Mouse (Mus musculus) lung, postnatal 25 days (tissue): ENCODE results near the gene Kcnip2.
"Not testable (repeated sequence)": the region's sequence is repeated elsewhere in the genome, so short reads cannot be mapped to it uniquely, and the experiment has no call there.

Experiments used
- DNase-seq: peaks from one replicate; pipeline ENCODE4 v3.0.0; 2022; ENCODE audit warnings: low spot score

The Kcnip2 gene

DNA sequence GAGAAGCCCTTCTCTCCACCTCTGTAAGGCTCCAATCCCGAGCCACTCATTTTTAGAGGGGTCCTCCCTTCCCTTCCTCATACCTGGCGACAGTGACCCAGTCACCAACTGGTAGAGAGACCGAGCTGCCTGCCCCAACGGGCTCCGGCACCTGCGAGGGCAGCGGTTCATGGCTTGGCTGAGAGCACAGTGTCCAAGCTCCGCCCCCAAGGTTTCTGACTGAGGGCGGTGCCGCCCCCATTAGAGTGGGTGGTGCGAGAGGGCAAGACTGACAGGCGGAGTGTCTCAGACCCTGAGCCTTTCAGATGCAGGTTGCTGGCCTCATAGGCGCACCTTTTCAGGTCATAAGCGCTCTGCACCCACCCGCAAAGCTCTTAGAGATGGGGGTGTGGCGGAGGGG, 3.7 kb downstream of the Kcnip2 start:
- DNase-seq = peak; percentile 68

DNA sequence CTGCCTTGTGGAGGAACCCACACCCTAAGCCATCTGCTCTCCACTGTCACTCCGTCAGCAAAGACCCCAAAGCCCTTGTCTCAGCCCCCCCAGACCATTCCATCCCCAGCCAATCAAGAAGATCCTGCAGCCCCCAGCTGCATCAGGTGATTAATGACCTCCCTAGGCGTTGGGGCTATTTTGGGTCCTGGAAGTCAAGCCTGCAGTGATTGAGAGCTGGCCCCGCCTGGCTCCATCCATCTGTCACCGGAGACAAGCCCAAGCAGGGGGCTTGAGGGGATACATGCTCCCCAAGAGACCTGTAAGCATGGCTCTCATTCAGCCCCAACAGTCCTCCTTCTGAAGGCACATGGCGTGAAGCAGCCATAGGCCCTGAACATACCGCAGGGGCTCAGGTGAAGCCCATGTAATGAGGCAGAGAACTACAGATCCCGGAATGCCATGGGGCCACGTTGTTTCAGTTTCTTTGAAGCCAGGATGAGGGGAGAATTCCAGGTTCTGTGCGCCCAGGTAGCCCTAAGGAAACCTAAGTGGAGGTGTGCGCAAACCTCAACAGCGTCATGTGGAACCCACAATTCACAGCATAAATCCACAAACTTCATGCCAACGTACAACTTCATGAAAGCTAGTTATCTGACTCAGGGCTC, 4.7 kb downstream of the Kcnip2 start:
- no peak for DNase-seq

DNA sequence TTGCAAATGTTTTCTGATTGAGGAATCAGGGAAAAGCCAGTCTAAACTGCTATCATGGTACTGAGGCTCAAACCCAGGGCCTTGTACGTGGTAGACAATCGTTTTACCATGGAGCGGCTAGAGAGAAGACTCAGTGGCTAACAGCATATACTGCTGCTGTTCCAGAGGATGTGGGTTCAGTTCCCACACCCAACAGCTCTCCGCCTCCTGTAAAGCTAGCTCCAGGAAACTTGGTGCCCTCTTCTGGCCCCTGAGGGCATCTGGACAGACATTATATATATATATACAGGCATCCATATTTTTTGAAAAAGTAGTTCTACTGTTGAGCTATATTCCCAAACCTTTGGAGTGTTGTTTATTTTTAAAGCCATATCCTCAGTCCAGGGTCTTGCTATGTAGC, 8.1 kb downstream of the Kcnip2 start:
- DNase-seq = no peak

DNA sequence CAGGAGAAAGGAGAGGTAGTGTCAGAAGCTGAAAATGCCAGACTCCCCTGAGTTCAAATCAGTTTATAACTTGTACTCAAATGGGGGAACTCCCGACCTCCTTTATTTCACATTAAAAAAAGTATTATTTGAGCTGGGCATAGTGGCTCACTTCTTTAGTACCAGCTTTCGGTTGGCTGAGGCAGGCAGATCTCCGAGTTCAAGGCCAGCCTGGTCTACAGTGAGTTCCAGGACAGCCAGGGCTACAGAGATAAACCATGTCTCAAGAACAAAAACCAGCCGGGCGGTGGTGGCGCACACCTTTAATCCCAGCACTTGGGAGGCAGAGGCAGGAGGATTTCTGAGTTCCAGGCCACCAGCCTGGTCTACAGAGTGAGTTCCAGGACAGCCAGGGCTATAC, 10.0 kb downstream of the Kcnip2 start:
- DNase-seq = not testable (repeated sequence)

DNA sequence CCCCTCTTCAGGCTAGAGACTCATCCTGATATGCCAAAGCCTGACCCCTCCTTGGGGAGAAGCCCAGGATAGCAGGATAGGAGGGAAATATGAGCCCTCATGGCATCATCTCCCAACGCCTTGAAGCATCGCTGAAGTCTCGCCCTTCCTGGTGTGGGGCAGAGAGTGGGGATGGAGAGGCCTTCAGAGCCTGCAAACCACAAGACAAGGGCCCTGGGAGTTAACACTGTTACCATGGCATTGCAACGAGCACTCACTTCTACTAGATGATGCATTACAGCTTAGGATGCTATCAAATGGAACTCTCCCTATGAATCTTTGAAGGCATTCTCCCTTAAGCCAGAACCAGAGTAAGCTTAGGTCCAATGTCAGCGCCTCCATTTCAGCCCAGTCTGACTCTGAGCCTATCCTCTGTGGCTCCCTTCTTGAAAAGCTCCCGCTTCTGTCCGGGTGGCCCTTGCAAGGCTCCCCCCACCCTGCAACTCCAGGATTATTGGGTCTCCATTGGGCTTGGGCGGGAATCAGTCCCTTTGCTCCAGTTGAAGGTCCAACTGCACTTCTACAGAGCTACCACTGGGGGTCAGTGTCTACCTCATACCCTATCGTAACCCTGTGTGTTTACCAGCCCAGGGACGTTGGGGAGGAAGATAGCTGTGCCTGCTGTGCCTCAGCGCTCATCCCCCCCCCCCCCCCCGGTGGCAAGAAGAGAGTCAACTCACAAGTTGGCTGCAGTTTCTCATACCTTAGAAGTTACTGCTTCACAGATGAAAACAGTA, 11.1 kb downstream of the Kcnip2 start:
- DNase-seq = no peak

DNA sequence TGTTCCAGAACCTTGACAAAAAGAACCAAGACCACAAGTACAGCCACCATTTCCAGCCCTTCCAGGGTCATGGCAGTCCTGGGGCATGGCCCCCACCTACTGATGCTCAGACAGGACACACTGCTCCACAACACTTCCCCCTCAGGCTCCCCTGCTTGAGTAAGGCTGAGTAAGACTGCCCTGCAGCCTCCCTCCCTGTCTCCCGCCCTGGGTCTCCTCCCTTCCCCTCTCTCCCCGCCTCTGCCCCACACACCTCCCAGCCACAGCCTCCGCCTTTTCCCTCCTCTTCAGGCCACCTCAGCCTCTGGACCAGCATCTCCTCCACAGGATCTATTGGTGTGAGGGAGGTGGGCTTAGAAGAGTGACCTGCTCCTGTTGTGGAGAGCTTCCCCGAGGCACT, 12.5 kb downstream of the Kcnip2 start:
- DNase-seq = no peak

DNA sequence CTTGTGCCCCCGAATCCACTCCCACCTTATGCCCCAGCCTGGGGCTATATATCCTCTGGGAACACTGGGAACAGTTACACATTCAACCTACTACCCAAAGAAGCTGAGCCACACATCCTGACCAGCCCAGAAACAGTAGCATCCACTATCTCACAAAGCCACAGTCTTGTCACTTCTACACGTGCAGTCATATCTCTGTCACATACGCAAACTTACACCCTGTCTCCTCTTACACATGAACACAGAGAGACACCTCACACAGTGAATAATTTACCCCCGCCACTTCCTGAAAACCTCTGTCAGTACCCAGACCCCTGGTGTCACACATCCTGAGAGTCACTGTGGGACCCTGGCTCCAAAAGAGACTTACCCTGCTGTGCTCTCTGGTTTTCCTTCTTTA, 13.2 kb downstream of the Kcnip2 start:
- no peak for DNase-seq

DNA sequence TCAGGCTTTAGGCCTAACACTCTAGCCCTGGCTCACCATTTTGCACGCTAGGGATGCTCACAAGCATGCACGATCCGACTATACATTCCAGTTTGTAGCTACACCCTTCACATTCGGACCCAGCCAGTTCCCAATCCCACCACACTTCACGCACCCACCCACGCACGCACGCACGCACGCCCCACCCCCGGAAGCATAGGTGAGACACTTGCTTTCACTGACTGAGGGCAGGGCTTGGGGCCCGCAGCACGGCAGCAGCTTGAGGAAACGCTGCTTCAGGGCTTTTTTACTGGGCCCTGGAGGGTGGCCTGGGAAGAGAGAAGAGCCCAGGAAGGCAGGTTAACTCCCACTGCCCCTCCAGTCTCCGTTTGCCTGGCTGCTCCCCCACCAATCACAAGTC, 19.0 kb downstream of the Kcnip2 start:
- DNase-seq = no peak

DNA sequence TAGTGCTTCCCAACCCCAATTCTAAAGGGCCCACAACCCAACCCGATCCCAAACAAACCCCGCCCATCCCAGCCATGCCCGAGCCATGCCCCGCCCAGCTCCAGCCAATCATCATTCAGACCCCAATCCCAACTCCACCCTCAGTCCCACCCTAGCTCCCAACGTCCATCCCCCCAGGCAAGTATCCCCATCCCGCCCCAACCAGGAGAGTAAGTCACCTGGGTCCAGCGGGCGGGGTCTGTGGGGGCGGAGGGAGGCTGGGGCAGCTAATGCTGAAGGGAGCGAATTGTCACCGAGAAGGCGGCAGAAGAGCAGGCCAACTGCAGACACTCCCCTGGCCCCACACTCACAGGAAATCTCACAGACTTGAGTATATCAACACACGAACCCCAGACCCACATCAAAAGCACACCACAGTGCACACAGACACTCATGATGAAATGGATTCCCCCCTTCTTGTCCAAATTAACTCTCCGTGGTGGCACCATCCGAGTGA, 19.8 kb downstream of the Kcnip2 start:
- DNase-seq = peak; percentile 59

DNA sequence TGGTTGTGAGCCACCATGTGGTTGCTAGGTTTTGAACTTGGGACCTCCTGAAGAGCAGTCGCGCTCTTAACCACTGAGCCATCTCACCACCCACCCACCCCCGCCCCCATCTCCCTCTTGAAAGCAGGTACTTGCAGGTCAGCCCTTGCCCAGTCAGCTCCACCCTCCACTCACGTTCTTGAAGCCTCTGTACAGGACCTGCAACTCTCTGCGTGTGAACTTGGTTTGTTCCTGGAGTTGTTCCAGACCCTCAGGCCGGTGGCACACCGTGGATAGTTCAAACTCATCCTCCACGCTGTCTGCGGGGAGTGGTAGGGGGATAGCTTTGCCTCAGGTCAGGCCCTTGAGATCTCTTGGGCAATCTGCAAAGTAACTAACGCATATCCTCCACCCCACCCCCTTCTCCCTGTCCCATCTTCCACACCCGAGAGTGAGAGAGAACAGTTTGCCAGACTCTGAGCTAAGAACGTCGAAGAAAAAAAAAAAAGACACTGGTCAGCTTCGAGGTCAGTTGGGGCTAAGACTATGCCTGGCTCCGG, 20.4 kb downstream of the Kcnip2 start:
- no peak for DNase-seq

DNA sequence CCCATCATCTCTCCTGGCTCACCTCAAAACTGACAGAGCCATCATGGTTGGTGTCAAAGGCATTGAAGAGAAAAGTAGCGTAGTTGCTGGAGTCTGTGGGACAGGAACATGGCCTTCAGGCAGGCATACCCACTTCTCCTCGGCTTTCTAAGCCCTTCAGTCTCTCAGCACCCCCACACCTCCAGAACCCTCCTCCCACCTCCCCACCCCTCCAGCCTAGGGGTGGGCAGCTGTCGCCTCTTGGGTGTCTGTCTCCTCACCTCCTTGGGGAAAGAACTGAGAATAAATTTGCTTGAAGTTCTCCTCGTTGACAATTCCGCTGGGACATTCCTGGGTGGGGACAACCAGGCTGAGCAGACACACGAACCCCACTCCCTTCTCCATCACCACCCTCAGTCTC, 21.1 kb downstream of the Kcnip2 start:
- DNase-seq = no peak

DNA sequence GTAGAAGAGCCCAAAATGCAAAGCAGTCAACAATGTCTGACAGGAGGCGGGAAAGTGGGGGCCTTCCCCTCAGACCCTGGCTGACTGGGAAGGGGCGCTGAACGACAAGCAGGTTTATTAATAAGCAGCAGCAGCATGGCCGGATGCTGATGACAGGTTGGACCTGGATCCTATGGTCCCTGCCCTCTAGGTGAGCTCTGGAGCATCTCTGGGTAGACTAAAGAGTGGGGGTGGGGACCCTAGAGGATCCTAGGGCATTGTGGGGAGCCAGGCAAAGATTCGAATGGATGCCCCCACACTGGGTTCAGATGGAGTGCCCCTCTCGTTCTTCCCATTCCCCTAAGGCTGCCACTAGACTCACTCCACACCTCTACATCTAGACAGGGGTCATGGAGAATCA, 23.5 kb downstream of the Kcnip2 start:
- no peak for DNase-seq

DNA sequence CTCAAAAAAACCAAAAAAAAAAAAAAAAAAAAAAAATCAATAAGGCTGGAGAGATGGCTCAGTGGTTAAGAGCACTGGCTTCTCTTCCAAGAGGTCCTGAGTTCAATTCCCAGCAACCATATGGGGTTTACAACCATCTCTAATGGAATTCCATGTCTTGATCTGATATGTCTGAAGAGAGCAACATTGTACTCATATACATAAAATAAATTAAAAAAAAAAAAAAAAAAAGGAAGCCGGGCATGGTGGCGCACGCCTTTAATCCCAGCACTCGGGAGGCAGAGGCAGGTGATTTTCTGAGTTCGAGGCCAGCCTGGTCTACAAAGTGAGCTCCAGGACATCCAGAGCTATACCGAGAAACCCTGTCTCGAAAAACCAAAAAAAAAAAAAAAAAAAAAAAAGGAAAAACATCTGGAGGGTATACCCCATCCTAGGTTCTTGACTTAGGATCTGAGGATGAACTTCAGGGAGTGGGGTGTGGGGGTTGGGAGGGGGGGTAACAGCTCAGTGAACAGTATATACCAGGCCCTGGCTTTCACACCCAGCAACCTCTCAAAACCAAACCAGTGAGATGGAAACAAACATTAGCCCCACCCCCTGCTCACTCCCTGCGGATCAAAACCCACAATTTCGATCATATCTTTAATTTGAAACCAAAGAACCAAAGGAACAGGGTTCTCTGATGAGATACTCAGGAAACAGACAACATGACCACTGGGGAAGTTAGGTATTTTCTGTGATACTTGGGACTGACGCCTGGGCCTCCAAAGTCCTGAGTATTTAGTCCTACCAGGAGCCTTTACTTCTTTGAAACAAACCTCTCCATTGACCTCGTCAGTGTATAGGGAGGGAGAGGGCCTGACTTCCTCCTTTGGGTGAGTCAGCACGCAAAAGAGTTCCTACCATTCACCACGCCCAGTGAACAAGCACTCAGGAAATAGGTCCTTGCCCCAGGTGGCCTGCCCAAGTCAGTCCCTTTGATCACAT, 25.7 kb downstream of the Kcnip2 start:
- peak; percentile 83 for DNase-seq

DNA sequence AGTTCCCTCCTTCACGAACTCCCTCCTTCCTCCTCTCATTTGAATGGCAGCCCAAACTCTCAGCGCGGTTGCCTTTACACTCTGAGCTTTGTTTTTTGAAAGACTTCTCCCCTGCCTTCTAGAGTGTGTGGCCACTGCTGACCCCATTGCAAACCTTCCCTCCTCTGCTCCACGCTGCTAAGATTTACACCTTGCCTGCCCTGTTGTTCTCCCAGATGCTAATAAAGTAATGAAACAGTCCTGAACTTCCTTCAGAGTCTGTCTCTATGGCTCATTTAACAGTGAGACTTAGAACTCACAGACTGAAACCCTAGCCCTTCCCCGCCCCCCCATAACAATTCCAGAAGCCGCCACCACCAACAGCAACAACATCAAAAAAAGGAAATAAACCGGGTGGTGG, 26.5 kb downstream of the Kcnip2 start:
- no peak for DNase-seq

DNA sequence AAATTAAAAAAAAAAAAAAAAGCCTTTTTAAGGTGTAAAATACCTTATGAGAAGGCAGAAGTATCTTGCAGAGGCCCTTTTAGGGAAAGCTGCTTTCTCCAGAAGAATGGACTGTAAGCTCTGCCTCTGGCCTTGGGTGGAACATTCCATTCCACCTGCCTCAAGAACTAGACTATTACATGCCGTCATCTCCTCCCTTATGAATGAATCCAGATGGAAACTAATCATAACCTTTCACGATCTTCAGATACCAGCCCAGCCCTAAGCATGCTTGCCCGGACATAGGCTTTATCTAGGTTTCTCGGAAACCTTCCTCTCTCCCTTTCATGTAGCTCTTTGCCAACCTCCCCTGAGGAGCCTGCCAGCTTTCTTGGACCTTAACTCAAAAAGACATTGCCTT, 27.5 kb downstream of the Kcnip2 start:
- no peak for DNase-seq

DNA sequence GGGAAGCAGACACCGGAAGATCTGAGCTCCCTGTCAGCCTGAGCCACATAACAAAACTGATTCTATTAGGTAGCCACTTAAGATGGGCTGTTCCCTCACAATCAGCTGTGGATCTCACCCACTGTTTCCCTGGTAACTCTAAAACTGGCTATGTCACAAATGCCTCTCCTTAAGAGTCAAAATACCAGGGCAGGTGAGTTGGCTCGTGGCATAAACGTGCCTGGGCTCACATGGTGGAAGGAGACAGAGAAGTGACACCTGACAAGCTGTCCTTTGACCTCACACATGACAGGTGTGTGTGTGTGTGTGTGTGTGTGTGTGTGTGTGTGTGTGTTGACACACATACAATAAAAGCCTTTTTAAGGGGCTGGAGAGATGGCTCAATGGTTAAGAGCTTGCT, 28.4 kb downstream of the Kcnip2 start:
- DNase-seq = peak; percentile 29

DNA sequence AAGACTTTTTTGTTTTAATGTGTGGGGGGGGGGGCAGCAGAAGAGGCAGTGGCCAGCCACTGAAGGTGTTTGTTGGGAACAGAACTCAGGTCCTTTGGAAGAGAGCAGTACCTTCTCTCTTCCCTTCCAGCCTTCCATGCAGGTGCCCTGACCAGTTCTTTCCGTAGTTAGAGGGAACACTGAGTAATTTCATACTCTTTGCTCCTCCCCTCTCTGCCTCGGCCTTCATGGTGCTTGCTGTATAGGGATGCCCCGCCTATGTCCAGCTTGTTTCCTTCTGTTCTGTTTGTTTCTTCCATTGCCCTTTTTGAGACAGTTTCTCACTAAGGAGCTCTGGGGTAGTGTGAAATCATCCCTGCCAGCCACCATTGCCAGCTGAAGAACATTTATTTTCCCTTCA, 30.4 kb downstream of the Kcnip2 start:
- DNase-seq = no peak

DNA sequence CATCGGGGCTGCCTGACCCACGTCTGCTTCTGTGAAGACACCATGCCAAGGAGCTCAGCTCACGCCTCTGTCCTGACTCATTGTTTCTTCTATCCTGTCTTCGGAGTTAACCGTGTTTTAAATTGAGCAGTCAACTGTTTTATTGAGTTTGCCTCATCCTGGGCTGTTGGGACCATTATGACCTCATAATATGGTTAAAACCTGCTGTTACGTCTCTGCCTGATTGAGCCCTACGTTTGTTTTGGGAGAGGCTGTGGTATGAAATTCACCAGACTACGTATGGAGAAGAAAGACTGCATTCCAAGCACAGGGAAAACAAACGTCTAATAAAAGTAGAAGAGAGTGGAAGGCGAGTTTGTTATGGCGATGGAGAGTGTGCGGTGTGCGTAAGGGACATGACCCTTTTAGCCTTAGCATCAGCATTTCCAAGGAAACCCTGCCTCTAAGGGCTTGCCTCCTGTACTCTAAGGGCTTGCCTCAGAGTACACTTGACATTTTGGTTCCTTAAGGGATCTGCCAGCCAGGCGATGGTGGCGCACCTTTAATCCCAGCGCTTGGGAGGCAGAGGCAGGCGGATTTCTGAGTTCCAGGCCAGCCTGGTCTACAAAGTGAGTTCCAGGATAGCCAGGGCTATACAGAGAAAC, 31.8 kb downstream of the Kcnip2 start:
- peak; percentile 9 for DNase-seq

DNA sequence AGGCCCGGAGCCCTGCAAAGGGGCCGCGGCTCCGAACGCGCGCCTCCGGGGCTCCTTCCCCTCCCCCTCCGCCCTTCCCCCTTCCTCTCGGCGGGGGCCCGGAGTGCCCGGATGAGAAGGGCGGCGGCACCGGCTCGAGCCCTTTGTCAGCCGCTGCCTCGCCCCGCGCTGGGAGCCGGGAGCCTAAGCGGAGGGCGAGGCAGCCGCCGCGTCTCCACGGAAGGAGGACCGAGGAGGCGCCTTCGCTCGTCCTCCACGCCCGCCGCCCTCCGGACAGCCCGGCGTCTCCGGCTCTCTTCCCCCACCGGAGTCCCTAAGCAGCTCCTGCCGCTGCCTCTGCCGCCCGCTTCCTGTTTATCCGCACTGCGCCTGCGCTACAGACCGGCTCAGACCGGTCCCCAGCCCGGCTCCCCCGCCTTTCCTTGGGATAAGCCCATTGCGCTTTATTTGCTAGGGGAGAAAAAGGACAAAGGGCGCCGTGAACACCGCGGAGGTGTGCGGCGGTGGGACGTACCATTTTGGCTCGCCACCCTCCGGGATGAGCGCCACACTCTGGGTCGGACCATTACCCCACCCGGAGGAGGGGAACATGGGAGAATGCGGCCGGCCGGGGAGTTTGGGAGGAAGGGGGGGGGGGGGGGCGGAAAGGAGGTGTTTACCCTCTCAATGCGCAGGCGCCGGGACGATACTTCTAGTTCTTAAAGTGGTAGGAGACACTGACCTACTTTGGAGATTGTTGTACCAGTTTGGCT, 32.5 kb downstream of the Kcnip2 start, which contains the start of gene Mgea5:
Gene Mgea5, minus strand, starts transcription at position 657 of the 752 bp plus-strand sequence.
- peak; percentile 99 for DNase-seq

DNA sequence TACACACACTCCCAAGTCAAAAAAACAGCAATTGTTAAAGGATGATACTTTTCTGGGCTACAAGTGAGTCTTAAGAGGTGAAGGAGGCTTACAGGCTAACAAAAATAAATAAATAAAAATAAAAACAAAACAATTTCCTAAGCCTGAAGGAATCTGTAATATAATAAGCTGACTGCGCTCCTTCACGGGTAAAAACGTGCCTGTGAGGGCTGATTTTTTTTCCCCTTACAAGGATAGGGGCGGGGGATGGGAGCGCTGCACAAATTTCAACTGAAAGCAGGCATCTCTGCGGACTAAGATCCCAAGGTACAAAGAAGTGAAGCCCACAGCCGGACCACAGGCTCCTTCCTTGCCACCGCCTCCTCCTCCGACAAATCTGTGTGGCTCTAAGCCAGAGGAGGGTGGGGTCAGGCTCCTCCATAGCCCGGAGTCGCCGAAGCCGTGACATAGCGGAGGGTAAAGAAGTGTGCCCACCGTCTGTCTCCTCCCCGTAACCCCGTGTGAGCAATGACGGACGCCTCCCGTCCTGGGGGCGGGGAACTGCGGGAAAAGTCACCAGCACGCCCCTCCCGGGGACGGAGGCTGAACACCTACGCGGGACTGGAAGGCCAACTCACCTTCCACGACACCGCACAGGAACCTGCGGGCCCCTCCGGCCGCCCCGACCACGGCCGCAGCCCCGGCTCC, 33.4 kb downstream of the Kcnip2 start:
- peak; percentile 82 for DNase-seq
